8 mouse cellular contexts compared by ENCODE assay signal in genomic region chr19:12475380-12476250, GRCm38 (mm10). TPM values are rescaled to one million over a fixed set of nuclear protein-coding genes. Genes with fewer than 3 reads are reported as not detected.
A peak's percentile ranks its signal among the peaks of the same experiment; 100 is the strongest.
DNase-seq lines count a peak whose midpoint lies in the region; ATAC-seq lines count a peak whose summit lies in the region.

No protein-coding gene starts in this region.

- DNase-seq in embryonic facial prominence, embryonic 10.5 days (ENCODE audit: low spot score) = no peak
- peak; percentile 93 to 94 for DNase-seq in cerebellum, postnatal 10 days
- DNase-seq in gastrocnemius, postnatal 36 days = peak; percentile 81 to 92
- peak; percentile 92 to 93 for DNase-seq in left cerebral cortex, adult 18-20 months (ENCODE audit: low spot score in 2 of 2)
- DNase-seq in spleen, adult 18-20 months = peak; percentile 56 to 61

- H3K9me3 ChIP-seq in embryonic facial prominence, embryonic 12.5 days = no peaks in the 10 kb centered on the region
- no peaks in the 10 kb centered on the region for H3K9me3 ChIP-seq in embryonic facial prominence, embryonic 10.5 days
- no peaks in the 10 kb centered on the region for H3K9me3 ChIP-seq in midbrain, embryonic 12.5 days

- no peak overlapping the region for H3K4me2 ChIP-seq in embryonic facial prominence, embryonic 12.5 days (replicated peaks)
- H3K4me2 ChIP-seq in midbrain, embryonic 12.5 days (replicated peaks) = no peak overlapping the region

- H3K36me3 ChIP-seq in embryonic facial prominence, embryonic 12.5 days = 0 out of 2 replicates have a peak, but pooled peaks cover 3% of the 10 kb centered on the region
- peaks cover 88% of the 10 kb centered on the region for H3K36me3 ChIP-seq in embryonic facial prominence, embryonic 10.5 days (replicated peaks)
- H3K36me3 ChIP-seq in midbrain, embryonic 12.5 days = peaks cover 93% of the 10 kb centered on the region

- WGBS in embryonic facial prominence, embryonic 12.5 days = 72% methylated on average over 15 of the region's 15 CpGs
- 89% methylated on average over 15 of the region's 15 CpGs for WGBS in embryonic facial prominence, embryonic 10.5 days
- WGBS in midbrain, embryonic 12.5 days = 77% methylated on average over 15 of the region's 15 CpGs

- intact Hi-C loops in gastrocnemius, postnatal 36 days (cut with DNase I) = no loop called here

- no peaks in the 10 kb centered on the region for H3K27me3 ChIP-seq in embryonic facial prominence, embryonic 12.5 days
- no peaks in the 10 kb centered on the region for H3K27me3 ChIP-seq in embryonic facial prominence, embryonic 10.5 days (replicated peaks; ENCODE audit: low read depth, poor library complexity, severe bottlenecking)
- no peaks in the 10 kb centered on the region for H3K27me3 ChIP-seq in midbrain, embryonic 12.5 days

- ATAC-seq in embryonic facial prominence, embryonic 12.5 days (ENCODE audit: insufficient number of reproducible peaks, insufficient read depth, low FRiP score, low TSS enrichment) = peak; percentile 85
- ATAC-seq in inflammation-experienced regulatory T-cells, adult 6 months = peak; percentile 70
- ATAC-seq in midbrain, embryonic 12.5 days (ENCODE audit: low FRiP score, low read depth) = peak; percentile 81

- H3K27ac ChIP-seq in embryonic facial prominence, embryonic 12.5 days = no peak overlapping the region
- H3K27ac ChIP-seq in embryonic facial prominence, embryonic 10.5 days (replicated peaks) = no peak overlapping the region
- no peak overlapping the region for H3K27ac ChIP-seq in midbrain, embryonic 12.5 days (replicated peaks)

- 0 out of 2 replicates have a peak, but pooled peaks cover 7% of the 10 kb centered on the region for H3K4me1 ChIP-seq in embryonic facial prominence, embryonic 12.5 days
- no peaks in the 10 kb centered on the region; the same call in 1 of the 2 replicates for H3K4me1 ChIP-seq in embryonic facial prominence, embryonic 10.5 days
- no peaks in the 10 kb centered on the region for H3K4me1 ChIP-seq in midbrain, embryonic 12.5 days

- H3K9ac ChIP-seq in embryonic facial prominence, embryonic 12.5 days = no peak overlapping the region
- no peak overlapping the region for H3K9ac ChIP-seq in midbrain, embryonic 12.5 days (replicated peaks)

- H3K4me3 ChIP-seq in embryonic facial prominence, embryonic 12.5 days = no peak overlapping the region
- H3K4me3 ChIP-seq in embryonic facial prominence, embryonic 10.5 days = no peak overlapping the region
- H3K4me3 ChIP-seq in midbrain, embryonic 12.5 days = no peak overlapping the region

RNA-seq across cellular contexts. Expression of gene Mpeg1, which starts 15.0 kb away (rescaled TPM):
- polyA plus RNA-seq in embryonic facial prominence, embryonic 12.5 days (2016; fragmentation: Nextera tagmentation; extraction: Ambion mirVana) = 0.41 and 0.49 TPM in 2 replicates
- 0.08 and 0.17 TPM in 2 replicates for polyA plus RNA-seq in embryonic facial prominence, embryonic 10.5 days (2016; fragmentation: Nextera tagmentation; extraction: Ambion mirVana)
- total RNA-seq in gastrocnemius, postnatal 36 days (2021) = 1 to 10 TPM; 1.1 to 2.7 TPM
- under 1 TPM in 2 of 3 experiments, not detected in 1; 0.17 to 0.97 TPM for polyA plus RNA-seq in inflammation-experienced regulatory T-cells, adult 6 months (2017; shearing (Covaris generic))
- 1 to 10 TPM; 9.7 TPM for total RNA-seq in left cerebral cortex, adult 18-20 months (2021)
- 0.43 and 0.48 TPM in 2 replicates for polyA plus RNA-seq in midbrain, embryonic 12.5 days (2016; fragmentation: Nextera tagmentation; extraction: Ambion mirVana)

RNA-seq across cellular contexts. Expression of gene Dtx4, which starts 25.6 kb away (rescaled TPM):
- 10.9 and 13.2 TPM in 2 replicates for polyA plus RNA-seq in embryonic facial prominence, embryonic 12.5 days (2016; fragmentation: Nextera tagmentation; extraction: Ambion mirVana)
- 12.1 and 19.8 TPM in 2 replicates for polyA plus RNA-seq in embryonic facial prominence, embryonic 10.5 days (2016; fragmentation: Nextera tagmentation; extraction: Ambion mirVana)
- 1 to 10 TPM; 5.2 to 5.3 TPM for total RNA-seq in gastrocnemius, postnatal 36 days (2021)
- 10 to 100 TPM in 2 of 3 experiments, under 1 TPM in 1; 0.96 to 13.7 (median 11.0) TPM for polyA plus RNA-seq in inflammation-experienced regulatory T-cells, adult 6 months (2017; shearing (Covaris generic))
- 10 to 100 TPM; 34.3 to 36.9 TPM for total RNA-seq in left cerebral cortex, adult 18-20 months (2021)
- polyA plus RNA-seq in midbrain, embryonic 12.5 days (2016; fragmentation: Nextera tagmentation; extraction: Ambion mirVana) = 63.5 and 67.3 TPM in 2 replicates

RNA-seq across cellular contexts. Expression of gene Pfpl, which starts 47.9 kb away (rescaled TPM):
- not detected in 2 replicates for polyA plus RNA-seq in embryonic facial prominence, embryonic 12.5 days (2016; fragmentation: Nextera tagmentation; extraction: Ambion mirVana)
- not detected in 2 replicates for polyA plus RNA-seq in embryonic facial prominence, embryonic 10.5 days (2016; fragmentation: Nextera tagmentation; extraction: Ambion mirVana)
- not detected for total RNA-seq in gastrocnemius, postnatal 36 days (2021)
- not detected for polyA plus RNA-seq in inflammation-experienced regulatory T-cells, adult 6 months (2017; shearing (Covaris generic))
- not detected for total RNA-seq in left cerebral cortex, adult 18-20 months (2021)
- not detected in 2 replicates for polyA plus RNA-seq in midbrain, embryonic 12.5 days (2016; fragmentation: Nextera tagmentation; extraction: Ambion mirVana)

RNA-seq across cellular contexts. Expression of gene Olfr1441, which starts 58.4 kb away (rescaled TPM):
- polyA plus RNA-seq in embryonic facial prominence, embryonic 12.5 days (2016; fragmentation: Nextera tagmentation; extraction: Ambion mirVana) = not detected in 2 replicates
- not detected in 2 replicates for polyA plus RNA-seq in embryonic facial prominence, embryonic 10.5 days (2016; fragmentation: Nextera tagmentation; extraction: Ambion mirVana)
- not detected for total RNA-seq in gastrocnemius, postnatal 36 days (2021)
- not detected for polyA plus RNA-seq in inflammation-experienced regulatory T-cells, adult 6 months (2017; shearing (Covaris generic))
- total RNA-seq in left cerebral cortex, adult 18-20 months (2021) = not detected
- not detected in 2 replicates for polyA plus RNA-seq in midbrain, embryonic 12.5 days (2016; fragmentation: Nextera tagmentation; extraction: Ambion mirVana)
